Mouse (Mus musculus) kidney, postnatal 14 days (tissue): ENCODE measurements around the gene Irx3.
A peak's percentile ranks its signal among the peaks of the same experiment; 100 is the strongest.

Source experiments
- DNase-seq: peaks from one replicate; pipeline ENCODE4 v3.0.0; 2022; ENCODE audit warnings: mixed read lengths

Gene Irx3

GRCm38 (mm10) chr8:91801839-91802238, at the start of gene Irx3:
Gene Irx3 (minus strand): TSS chr8:91802067.
- peak; percentile 92 for DNase-seq

DNA sequence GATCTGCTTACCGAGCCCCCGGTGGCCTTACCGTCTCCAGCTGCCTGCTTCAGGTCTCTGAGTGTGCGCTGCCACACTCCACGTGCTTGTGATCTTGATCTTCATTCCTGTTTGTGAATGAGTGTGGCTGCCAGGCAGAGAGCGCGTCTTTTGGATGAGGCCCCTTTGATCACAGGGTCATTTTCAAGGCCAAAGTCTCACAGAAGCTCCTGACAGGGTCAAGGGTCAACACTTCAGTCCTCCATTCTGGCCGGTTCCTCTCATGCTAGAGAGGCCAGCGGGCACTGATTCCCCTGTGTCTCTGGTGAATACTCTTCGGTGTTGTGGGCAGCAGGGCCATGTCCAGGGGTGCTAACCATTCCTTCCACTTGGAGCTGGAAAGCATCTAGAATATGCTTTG, 49.5 kb upstream of the Irx3 start:
- DNase-seq = peak; percentile 15

DNA sequence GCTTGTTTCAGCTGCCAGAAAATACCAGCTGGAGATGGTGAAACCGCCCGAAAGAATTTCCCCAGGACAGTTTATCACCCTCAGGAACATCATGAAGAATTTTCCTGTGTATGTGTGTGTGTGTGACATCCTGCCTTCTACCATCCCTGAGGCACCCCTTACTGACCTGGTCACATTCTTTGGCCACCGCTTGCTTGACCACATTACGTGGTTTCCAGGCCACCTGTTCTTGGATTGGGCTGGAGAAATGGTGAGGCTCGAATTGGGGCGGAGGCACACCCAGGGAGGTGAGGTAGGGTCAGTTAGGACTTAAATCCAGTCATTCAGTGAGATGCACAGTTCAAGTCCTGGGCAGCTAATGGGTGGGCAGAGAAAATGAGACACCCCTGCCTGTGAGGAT, 48.1 kb upstream of the Irx3 start:
- DNase-seq = no peak

DNA sequence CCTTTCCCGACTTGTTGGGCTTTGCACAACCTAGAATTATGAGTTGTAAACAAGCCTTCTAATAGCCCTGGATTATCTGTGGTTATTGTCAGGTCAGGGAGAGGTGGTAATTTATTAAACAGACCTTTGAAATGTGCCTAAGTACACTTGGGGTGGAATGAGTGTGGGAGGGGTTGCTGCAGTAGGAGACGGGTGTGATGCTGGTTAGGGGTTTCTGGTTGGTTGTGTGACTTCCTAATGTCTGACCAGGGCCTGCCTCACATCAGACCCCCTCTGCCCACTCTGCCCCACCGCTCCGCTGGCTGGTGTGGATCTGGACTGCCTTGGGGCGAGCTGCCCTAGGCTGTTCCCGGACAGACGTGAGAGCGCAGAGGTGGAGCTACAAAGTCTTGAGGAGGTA, 47.7 kb upstream of the Irx3 start:
- peak; percentile 29 for DNase-seq

DNA sequence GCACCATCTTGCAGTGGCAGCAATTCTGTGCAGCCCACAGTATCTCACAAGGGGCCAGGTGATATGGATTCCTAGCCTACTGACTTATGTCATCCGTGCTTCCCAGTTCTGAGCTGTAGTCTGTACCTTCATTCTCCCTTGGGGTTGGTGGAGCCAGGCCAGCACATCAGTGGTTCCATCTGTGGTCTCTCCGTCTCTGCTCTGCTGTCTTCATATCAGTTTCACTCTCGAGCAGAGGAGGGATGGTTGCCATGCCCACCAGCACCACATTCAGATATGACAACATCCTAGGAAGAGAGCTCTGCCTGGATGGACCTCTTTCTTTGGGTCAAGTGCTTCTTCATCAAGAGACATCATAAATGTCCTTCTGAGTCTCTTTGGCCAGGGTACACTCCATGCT, 43.8 kb upstream of the Irx3 start:
- no peak for DNase-seq

DNA sequence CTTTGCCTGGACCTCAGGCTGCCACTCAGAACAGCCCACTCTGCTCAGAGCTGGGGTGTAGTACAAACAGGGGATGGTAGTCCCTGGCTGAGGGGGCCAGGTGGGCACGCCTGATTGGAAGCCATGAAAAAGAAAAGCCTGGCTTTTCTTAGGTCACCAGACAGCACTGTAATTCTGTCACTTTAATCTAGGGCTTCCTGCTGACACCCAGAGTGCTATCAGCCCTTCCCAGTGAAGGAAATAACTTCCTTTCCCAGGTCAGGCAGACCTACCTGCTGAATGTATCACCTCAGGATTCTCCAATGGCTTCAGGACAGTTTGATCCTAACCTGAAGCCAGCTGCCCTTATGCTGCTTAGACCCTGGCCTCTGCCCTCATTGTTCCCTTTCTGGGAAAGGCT, 35.3 kb upstream of the Irx3 start:
- DNase-seq = no peak

DNA sequence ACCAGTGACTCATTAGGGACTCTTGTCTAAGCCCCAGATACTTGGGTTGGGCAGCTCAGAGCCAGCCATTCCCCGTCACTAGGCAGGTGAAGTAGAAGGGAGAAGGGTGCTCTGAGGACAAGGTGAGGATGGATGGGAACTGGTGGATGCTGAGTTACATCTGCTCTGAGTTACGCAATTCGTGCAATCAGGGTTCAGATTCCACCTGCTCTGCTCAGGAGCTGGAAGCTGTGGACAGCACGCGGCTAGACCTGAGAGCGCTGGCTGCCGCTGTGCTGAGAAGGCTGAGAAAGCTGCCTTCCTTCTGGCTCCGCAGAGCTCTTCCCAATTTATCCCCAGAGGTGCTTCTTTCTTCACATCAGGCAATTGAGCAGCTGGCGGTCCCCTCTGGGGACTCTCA, 34.8 kb upstream of the Irx3 start:
- DNase-seq = no peak

- no peak for DNase-seq
Observed at GRCm38 (mm10) chr8:91827661-91828060, 25.8 kb upstream of the Irx3 start.

- DNase-seq = no peak
Observed at GRCm38 (mm10) chr8:91827192-91827591, 25.3 kb upstream of the Irx3 start.

- no peak for DNase-seq
Observed at GRCm38 (mm10) chr8:91823357-91823756, 21.5 kb upstream of the Irx3 start.

GRCm38 (mm10) chr8:91822746-91823145, 20.9 kb upstream of the Irx3 start:
- peak; percentile 51 for DNase-seq

- DNase-seq = no peak
Observed at GRCm38 (mm10) chr8:91821976-91822375, 20.1 kb upstream of the Irx3 start.

DNA sequence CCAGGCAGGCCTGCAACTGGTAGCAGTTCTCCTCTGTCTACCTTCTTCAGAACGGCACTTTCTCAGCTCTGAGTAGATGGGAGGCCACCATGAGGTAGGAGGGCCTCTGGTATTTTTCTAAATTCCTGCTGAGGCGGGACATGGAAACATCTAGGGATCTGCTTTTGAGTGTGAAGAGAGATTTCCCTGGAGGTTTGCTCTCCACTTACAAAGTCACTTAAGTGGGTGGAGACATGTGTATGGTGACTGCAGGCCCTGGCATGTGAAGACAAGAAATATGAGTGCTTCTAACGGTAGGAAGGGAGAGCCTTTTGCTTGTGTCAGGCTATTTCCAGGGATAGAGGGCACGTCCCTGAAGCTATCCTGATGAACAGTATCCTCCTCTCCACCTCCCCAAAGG, 17.9 kb upstream of the Irx3 start:
- DNase-seq = no peak

GRCm38 (mm10) chr8:91818784-91819183, 16.9 kb upstream of the Irx3 start:
- DNase-seq = peak; percentile 86

DNA sequence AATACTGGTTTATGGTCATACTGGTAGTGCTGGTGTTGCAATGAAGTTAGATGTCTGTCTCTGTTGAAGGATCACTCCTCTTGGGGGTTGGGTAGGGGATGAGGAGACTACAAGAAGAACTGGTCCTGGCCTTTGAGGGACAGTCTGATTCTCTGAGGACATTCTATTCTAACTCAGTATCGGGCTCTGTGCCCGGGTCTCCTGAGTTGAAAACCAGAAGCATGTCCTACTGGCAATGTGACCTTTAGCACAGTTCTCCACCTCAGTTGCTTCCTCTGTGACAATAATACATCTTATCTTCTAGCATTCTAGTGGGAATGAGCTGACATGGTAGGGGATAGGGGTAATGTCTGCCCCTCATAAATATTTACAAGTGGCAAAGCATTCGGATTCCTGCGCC, 12.2 kb upstream of the Irx3 start:
- no peak for DNase-seq

GRCm38 (mm10) chr8:91806720-91807241, 4.9 kb upstream of the Irx3 start:
- peak; percentile 41 for DNase-seq

GRCm38 (mm10) chr8:91806084-91806719, 4.3 kb upstream of the Irx3 start:
- DNase-seq = peak; percentile 11

GRCm38 (mm10) chr8:91805254-91805671, 3.4 kb upstream of the Irx3 start:
- peak; percentile 55 for DNase-seq

- peak; percentile 56 for DNase-seq
Observed at GRCm38 (mm10) chr8:91804403-91805253, 2.8 kb upstream of the Irx3 start.

GRCm38 (mm10) chr8:91803515-91804402, 1.9 kb upstream of the Irx3 start:
- DNase-seq = no peak

DNA sequence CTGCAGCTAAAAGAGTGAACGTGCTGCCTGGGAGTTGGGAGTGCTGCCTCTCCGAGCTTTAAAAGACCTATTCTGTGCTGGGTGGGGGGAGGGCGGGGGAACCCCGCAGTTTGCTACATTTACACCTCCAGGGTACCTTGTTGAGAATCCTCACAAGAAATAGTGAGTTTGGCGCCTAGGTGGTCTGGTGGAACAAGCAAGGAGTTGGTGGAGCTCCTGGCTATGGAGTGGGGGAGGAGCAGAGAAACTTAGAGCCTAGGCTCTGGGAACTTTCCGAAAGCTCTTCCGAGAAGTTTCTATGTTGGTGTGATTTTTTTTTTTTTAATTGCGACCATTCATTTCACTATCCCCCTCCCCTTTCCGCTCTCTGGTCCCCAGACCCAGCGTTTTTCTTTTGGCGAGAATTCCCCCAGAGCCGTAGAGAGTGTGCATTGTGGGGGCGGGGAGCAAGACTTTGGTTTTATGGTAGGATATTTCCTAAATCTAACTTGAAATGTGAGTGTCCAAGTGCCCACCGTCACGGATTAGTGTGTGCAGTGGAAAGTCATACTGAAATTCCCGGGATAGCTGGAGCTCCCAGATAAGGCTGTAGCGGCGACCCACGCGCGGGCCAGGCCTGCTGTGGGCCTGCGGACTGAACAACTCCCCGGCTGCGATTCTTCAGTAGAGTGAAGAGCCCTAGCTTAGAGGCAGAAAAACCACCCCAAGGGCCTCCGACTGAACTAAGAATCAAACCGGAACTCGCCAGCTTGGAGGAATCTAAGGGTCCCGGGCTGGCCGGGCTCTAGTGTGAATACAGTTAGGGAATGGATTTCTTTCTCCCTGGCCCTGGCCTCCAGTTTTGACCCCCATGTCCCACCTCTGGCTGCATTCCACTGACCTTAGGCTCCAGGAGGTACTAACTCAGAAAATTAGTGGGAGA, 795 bp upstream of the Irx3 start:
- peak; percentile 28 for DNase-seq

DNA sequence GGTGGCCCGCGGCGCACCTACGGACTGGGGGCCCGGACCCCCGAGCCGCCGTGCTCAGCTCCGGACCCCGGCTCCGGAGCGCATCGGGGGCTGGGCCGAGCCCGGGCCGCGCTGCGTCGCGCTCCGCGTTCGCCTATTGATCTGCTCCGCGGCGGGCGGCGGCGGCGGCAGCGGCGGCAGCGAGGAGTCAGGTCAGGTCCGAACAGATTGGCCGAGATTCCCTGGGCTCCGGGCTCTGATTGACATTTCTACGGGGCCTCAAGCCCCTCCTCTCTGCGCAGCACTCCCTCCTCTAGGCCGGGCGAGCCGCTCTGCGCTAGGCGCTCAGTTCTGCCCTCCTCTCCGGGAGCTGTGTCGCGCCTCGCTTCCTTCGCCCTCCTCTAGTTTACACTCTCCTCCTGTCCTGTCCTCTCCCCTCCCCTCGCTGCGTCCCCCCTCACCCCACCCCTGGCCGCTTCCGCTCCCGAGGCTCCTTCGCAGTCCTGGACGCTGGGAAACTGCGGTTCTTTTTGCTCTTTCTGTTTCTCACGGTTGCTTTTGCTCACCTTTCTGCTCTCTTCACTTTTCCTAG, 541 bp downstream of the Irx3 start:
- peak; percentile 88 for DNase-seq
